Mouse (Mus musculus) myocyte (in vitro differentiated cells): ENCODE measurements at regions not wholly inside any gene's neighbourhood (a gene's known extent, or its start where the extent isn't known, plus 50 kb on each side); places are given as distances from the start of the nearest gene placed in this dataset.

Source experiments
- H3K27me3 ChIP-seq: one replicate; pipeline ENCODE4 v1.6.1; 2011; ENCODE audit not compliant: control insufficient read depth, insufficient read depth, insufficient read length
- H3K36me3 ChIP-seq: one replicate; pipeline ENCODE4 v1.6.1; 2011; ENCODE audit not compliant: control insufficient read depth, insufficient read depth
- H3K4me2 ChIP-seq: one replicate; pipeline ENCODE4 v1.6.1; 2011; ENCODE audit warnings: low read depth, control low read depth
- H3K4me3 ChIP-seq: one replicate; pipeline ENCODE4 v1.5.1; 2011; ENCODE audit warnings: mild to moderate bottlenecking, control low read depth, moderate library complexity
- H3K79me2 ChIP-seq: one replicate; pipeline ENCODE4 v1.6.1; 2011; ENCODE audit not compliant: control insufficient read depth, insufficient read depth
- H3ac ChIP-seq: one replicate; pipeline ENCODE4 v1.6.1; 2011; ENCODE audit not compliant: control insufficient read depth, insufficient read length
- CEBPB ChIP-seq: IDR thresholded peaks from 2 replicates; pipeline ENCODE4 v1.6.1; 2011; ENCODE audit warnings: mild to moderate bottlenecking, moderate library complexity; ENCODE audit not compliant: poor library complexity, insufficient read depth, severe bottlenecking
- E2F4 ChIP-seq: IDR thresholded peaks from one replicate; pipeline ENCODE4 v1.6.1; 2011; ENCODE audit warnings: mild to moderate bottlenecking, control low read depth, moderate library complexity; ENCODE audit not compliant: insufficient read depth
- MAX ChIP-seq: IDR thresholded peaks from one replicate; pipeline ENCODE4 v1.6.1; 2011; ENCODE audit warnings: low read depth, mild to moderate bottlenecking, control low read depth
- MYOD1 ChIP-seq, 3 experiments: IDR thresholded peaks; one replicate each; pipeline ENCODE4 v1.6.1; 2011; ENCODE audit warnings: control low read depth in 2 of 3, low read depth in 2 of 3, mild to moderate bottlenecking in 2 of 3, moderate library complexity in 1 of 3; ENCODE audit not compliant: insufficient read length in 2 of 3, control insufficient read depth in 1 of 3
- MYOG ChIP-seq, 3 experiments: IDR thresholded peaks; one replicate each; pipeline ENCODE4 v1.6.1; 2011; ENCODE audit warnings: control low read depth in 2 of 3, low read depth in 2 of 3, mild to moderate bottlenecking in 2 of 3; ENCODE audit not compliant: insufficient read length in 2 of 3, control insufficient read depth in 1 of 3, insufficient read depth in 1 of 3
- POLR2A ChIP-seq: IDR thresholded peaks from one replicate; pipeline ENCODE4 v1.6.1; 2011; ENCODE audit warnings: low read depth, mild to moderate bottlenecking, control low read depth, moderate library complexity; ENCODE audit not compliant: insufficient read length
- POLR2AphosphoS2 ChIP-seq: IDR thresholded peaks from one replicate; pipeline ENCODE4 v1.6.1; 2011; ENCODE audit warnings: low read depth, control low read depth; ENCODE audit not compliant: insufficient read length
- REST ChIP-seq: IDR thresholded peaks from one replicate; pipeline ENCODE4 v1.6.1; 2011; ENCODE audit warnings: mild to moderate bottlenecking, control low read depth, moderate library complexity; ENCODE audit not compliant: insufficient read depth, insufficient read length
- SRF ChIP-seq: IDR thresholded peaks from one replicate; pipeline ENCODE4 v1.6.1; 2011; ENCODE audit warnings: low read depth; ENCODE audit not compliant: control insufficient read depth, insufficient read length
- TCF12 ChIP-seq: IDR thresholded peaks from one replicate; pipeline ENCODE4 v1.6.1; 2011; ENCODE audit warnings: mild to moderate bottlenecking, control low read depth; ENCODE audit not compliant: poor library complexity, insufficient read depth, severe bottlenecking
- TCF3 ChIP-seq: IDR thresholded peaks from one replicate; pipeline ENCODE4 v1.6.1; 2011; ENCODE audit warnings: low read depth, control low read depth; ENCODE audit not compliant: insufficient read length
- USF1 ChIP-seq: IDR thresholded peaks from one replicate; pipeline ENCODE4 v1.6.1; 2011; ENCODE audit warnings: low read depth, mild to moderate bottlenecking, control low read depth, moderate library complexity

DNA sequence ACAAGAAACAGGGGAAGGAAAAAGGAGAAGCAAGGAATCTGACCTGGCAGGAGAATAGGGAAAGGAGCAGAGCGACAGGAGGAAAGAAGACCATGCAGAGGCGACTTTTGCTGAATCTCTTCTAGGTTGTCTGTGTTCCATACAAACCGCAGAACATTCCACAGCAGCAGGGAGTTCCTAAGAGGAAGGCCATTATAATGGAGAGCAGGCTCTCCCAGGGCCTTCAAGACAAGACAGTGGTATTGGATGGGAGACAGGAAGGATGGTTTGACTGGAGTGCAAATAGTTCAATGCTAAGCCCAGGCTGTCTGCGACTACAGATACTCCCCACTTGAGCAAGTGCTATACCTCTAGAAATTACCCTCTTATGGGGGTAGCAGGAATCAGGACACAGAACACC lies 176.1 kb upstream of the Sox2 start:
- Histone ChIP-seq H3K4me3 (no peak overlapping the region), H3K4me2 (no peak overlapping the region), H3ac (no peak overlapping the region), H3K27me3 (no peaks in the 10 kb centered on the region), H3K79me2 (no peaks in the 10 kb centered on the region), H3K36me3 (no peaks in the 10 kb centered on the region)
- TF ChIP-seq USF1 (no peak), MAX (no peak), E2F4 (no peak), TCF12 (no peak)

DNA sequence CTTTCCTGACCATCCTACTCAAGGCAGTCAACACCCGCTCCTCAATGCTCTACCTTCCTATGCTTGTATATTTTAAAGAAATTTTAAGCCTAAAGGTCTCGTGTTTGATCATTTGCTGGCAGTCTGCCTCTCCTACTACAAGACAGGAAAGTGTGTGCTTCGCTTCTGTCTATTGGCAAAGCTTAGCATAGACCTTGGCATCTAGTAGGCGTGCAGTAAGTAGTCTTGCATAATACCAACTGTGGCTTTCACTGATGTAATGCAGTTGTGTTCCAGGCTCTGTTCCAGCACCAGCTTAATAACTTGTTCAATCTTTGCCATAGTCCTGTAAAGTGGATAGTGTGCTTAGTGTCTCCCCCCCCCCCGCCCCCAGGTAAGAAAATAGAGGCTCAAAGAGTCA lies 179.5 kb upstream of the Sox2 start:
- H3K36me3 ChIP-seq: no peaks in the 10 kb centered on the region
- no peak overlapping the region for H3K4me2 ChIP-seq
- TF ChIP-seq CEBPB (peak; percentile 65; the same call in 1 of the 2 replicates), POLR2A (no peak)
- H3K79me2 ChIP-seq: no peaks in the 10 kb centered on the region
- H3K4me3 ChIP-seq: no peak overlapping the region
- H3K27me3 ChIP-seq: no peaks in the 10 kb centered on the region
- no peak overlapping the region for H3ac ChIP-seq

DNA sequence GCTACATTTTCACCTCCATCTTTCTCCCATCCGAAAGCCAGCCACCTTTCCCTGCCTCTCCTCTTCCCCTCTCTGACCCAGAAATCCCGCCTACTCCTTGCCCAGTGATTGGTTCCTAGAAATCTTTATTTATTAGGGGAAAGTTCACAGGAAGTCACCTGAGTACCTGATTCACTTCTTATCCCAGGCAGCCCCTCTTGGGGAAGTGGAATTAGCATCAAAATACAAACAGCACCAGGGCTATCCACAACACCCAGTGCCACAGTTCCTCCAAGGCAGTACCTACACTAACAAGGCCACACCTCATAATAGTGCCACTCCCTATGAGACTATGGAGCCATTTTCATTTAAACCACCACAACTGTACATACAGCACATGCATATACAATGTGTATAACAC lies 180.3 kb upstream of the Sox2 start:
- H3K79me2 ChIP-seq: no peaks in the 10 kb centered on the region
- no peak overlapping the region for H3ac ChIP-seq
- H3K4me3 ChIP-seq: no peak overlapping the region
- H3K4me2 ChIP-seq: no peak overlapping the region
- no peaks in the 10 kb centered on the region for H3K36me3 ChIP-seq
- no peak for TF ChIP-seq POLR2AphosphoS2
- TF ChIP-seq POLR2A: no peak
- no peak for TF ChIP-seq REST
- TF ChIP-seq MAX: no peak
- no peak for TF ChIP-seq USF1
- no peak for TF ChIP-seq CEBPB
- no peak for TF ChIP-seq MYOG (IDR thresholded peaks at IDR 0.05; ENCODE audit: control insufficient read depth in 1 of 3, insufficient read depth in 1 of 3, insufficient read length in 2 of 3, low read depth in 2 of 3)
- no peak for TF ChIP-seq TCF12
- no peak for TF ChIP-seq E2F4
- TF ChIP-seq MYOD1 (IDR thresholded peaks at IDR 0.05; ENCODE audit: control insufficient read depth in 1 of 3, insufficient read length in 2 of 3, low read depth in 2 of 3): no peak
- TF ChIP-seq SRF: no peak
- TF ChIP-seq TCF3: no peak
- H3K27me3 ChIP-seq: no peaks in the 10 kb centered on the region

DNA sequence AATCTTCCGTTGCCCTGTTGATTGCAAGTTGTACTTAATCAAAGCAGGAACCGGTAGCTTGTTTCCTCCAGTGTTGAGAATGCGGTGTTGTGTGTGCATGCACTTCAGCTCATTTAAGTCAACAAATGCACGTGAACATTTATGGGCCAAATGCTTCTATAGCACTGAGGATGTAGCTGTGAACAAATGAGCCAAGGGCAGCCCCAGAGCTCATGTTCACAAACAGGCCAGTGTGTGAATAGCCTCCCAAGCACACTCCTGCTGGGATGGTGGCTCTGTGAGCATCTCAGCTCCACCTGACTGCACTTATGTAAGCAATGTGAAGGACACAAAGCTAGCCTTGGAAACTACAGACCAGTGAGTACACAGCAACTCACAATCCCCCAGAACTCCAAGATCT lies 183.9 kb upstream of the Sox2 start:
- H3K36me3 ChIP-seq: no peaks in the 10 kb centered on the region
- TF ChIP-seq SRF: no peak
- no peak for TF ChIP-seq REST
- TF ChIP-seq TCF3: no peak
- no peak for TF ChIP-seq MYOD1 (IDR thresholded peaks at IDR 0.05; ENCODE audit: control insufficient read depth in 1 of 3, insufficient read length in 2 of 3, low read depth in 2 of 3)
- TF ChIP-seq MAX: no peak
- TF ChIP-seq E2F4: no peak
- no peak for TF ChIP-seq POLR2AphosphoS2
- TF ChIP-seq CEBPB: no peak
- no peak for TF ChIP-seq USF1
- no peaks in the 10 kb centered on the region for H3K79me2 ChIP-seq
- no peaks in the 10 kb centered on the region for H3K27me3 ChIP-seq
- H3ac ChIP-seq: no peak overlapping the region
- no peak overlapping the region for H3K4me2 ChIP-seq
- no peak overlapping the region for H3K4me3 ChIP-seq

DNA sequence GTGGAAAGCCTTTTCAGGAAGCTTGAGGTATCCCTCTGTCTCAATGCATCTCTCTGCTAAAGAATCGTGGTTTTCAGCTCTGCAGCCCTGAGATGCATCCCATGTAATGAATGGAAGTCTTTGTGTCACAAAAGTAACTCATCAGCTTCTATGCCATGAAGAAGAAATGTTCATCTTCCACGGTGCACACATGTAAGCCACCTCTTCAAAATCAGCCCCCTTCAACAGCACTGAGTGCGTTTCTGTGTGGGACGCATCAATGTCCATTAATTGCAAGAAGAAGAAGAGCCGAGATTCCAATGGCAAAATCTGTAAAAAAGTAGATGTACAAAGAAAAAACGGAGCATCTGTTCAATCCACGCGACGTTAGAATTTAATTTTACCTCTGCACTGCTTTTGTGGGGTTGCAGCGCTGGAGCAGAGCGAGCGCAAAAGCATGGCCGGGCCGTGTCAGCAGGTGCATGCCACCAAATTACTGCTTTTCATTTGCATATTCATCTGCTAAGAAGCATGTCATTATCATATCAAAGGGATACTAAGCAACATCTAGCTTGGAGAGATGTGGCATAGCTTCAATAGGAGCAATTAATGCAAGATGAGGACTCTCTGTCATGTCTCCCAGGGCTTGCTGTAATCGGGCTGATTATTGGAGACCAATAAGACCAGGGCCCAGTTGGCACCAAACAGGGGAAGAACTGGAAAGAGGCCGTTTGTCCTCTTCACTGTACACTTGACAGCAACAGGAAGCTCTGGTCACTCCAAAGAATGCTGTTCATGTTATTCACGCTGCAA lies 185.0 kb upstream of the Sox2 start:
- TF ChIP-seq E2F4 (no peak), TCF12 (no peak)
- Histone ChIP-seq H3ac (no peak overlapping the region), H3K4me2 (no peak overlapping the region), H3K4me3 (no peak overlapping the region), H3K79me2 (no peaks in the 10 kb centered on the region), H3K36me3 (no peaks in the 10 kb centered on the region), H3K27me3 (no peaks in the 10 kb centered on the region)

DNA sequence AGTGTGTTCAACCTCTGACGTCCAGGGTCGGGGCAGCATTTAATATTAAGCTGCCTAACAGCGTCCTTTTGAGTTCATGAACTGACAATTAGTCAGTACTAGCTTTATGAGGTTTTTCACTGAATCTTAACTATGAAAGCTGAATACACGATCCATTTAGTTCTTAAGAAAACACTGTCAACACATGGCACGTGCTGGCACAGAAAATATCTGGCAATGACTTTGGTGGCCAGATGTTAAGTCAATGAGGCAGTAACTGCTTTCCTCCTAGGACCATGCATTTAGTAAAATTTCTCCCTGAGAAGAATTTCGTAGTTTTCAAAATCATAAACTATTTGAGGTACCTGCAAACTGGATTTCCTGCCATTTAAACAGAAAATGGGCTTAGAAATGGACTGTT lies 191.4 kb upstream of the Sox2 start:
- no peaks in the 10 kb centered on the region for H3K27me3 ChIP-seq
- H3K36me3 ChIP-seq: no peaks in the 10 kb centered on the region
- H3K79me2 ChIP-seq: no peaks in the 10 kb centered on the region
- no peak overlapping the region for H3ac ChIP-seq
- no peak overlapping the region for H3K4me3 ChIP-seq
- H3K4me2 ChIP-seq: no peak overlapping the region
- TF ChIP-seq SRF (no peak), TCF12 (no peak), CEBPB (no peak), TCF3 (no peak), POLR2A (no peak), E2F4 (no peak)
